Mouse (Mus musculus) layer of hippocampus, postnatal 36 days (tissue): Measurements from ENCODE around the gene Psg17. TPM values are rescaled to one million over a fixed set of nuclear protein-coding genes. Genes with fewer than 3 reads are reported as not detected.

Source experiments
- total RNA-seq, 2 experiments: library from RNA; stranded (reverse); gene quantifications; 2 replicates each; pipeline ENCODE4 v1.2.3; 2021

Psg17 gene
- total RNA-seq, 2 experiments from 2014 or later: not detected

Other genes with a start within 250 kb of the Psg17 start
- gene Psg23, start 205.1 kb downstream of the Psg17 start, total RNA-seq: not detected
- gene Psg21, start 164.9 kb downstream of the Psg17 start, total RNA-seq: not detected
- gene Psg20, start 135.4 kb downstream of the Psg17 start, total RNA-seq: not detected
- not detected for gene Psg22, start 103.5 kb downstream of the Psg17 start, total RNA-seq
- gene Psg19, start 23.1 kb downstream of the Psg17 start, total RNA-seq: not detected
- gene Mill2, start 18.4 kb upstream of the Psg17 start, total RNA-seq: 1 to 10 TPM; 2.1 TPM
- 10 to 100 TPM; 13.6 to 21.1 TPM for gene Pglyrp1, start 49.7 kb upstream of the Psg17 start, total RNA-seq
- 10 to 100 TPM; 11.3 to 12.5 TPM for gene Ccdc61, start 88.8 kb upstream of the Psg17 start, total RNA-seq
- 10 to 100 TPM; 82.2 to 84.5 TPM for gene Nova2, start 104.3 kb upstream of the Psg17 start, total RNA-seq
- gene Nanos2, start 165.8 kb upstream of the Psg17 start, total RNA-seq: under 1 TPM; 0.33 to 0.87 TPM
- gene Mypop, start 169.6 kb upstream of the Psg17 start, total RNA-seq: 10 to 100 TPM; 45.0 to 45.9 TPM
- 10 to 100 TPM; 52.1 to 53.0 TPM for gene Irf2bp1, start 182.4 kb upstream of the Psg17 start, total RNA-seq
- not detected for gene Foxa3, start 201.9 kb upstream of the Psg17 start, total RNA-seq
- gene Sympk, start 202.8 kb upstream of the Psg17 start, total RNA-seq: 100 to 1,000 TPM; 111 to 113 TPM
- gene Rsph6a, start 233.1 kb upstream of the Psg17 start, total RNA-seq: under 1 TPM; 0.15 to 0.33 TPM